Mouse (Mus musculus): ENCODE measurements around the gene Nrxn2. TPM values are rescaled to one million over a fixed set of nuclear protein-coding genes. Genes with fewer than 3 reads are reported as not detected.

Nrxn2 gene
- total and polyA plus RNA-seq, 3 experiments, result 0.03 to 0.16 TPM; not detected in 1

GRCm38 (mm10) chr19:6543518-6543917 lies 125.0 kb downstream of the Nrxn2 start:
- ATAC-seq (ENCODE audit: extremely low read depth, insufficient number of reproducible peaks, low FRiP score, poor library complexity, severe bottlenecking) (no peak), DNase-seq (ENCODE audit: low spot score) (no peak)
- no peak overlapping the region for H3K4me3 ChIP-seq (ENCODE audit: low read depth, low read length)
- no peaks in the 10 kb centered on the region for H3K4me1 ChIP-seq (ENCODE audit: insufficient read depth, low read depth, low read length)
- H3K27me3 ChIP-seq (ENCODE audit: insufficient read depth, low read length), result peaks cover 4% of the 10 kb centered on the region; the same call in 1 of the 2 replicates
- TF ChIP-seq GATA2 (IDR thresholded peaks at IDR 0.05; ENCODE audit: borderline replicate concordance, low read depth, low read length), result no peak
- no peak for TF ChIP-seq CTCF (IDR thresholded peaks at IDR 0.05; ENCODE audit: low read depth, low read length)
- TF ChIP-seq POLR2AphosphoS5 (IDR thresholded peaks at IDR 0.05; ENCODE audit: insufficient replicate concordance, low read depth, low read length), result no peak
- TF ChIP-seq GATA1 (IDR thresholded peaks at IDR 0.05; ENCODE audit: borderline replicate concordance, low read length), result no peak
- TF ChIP-seq TAL1 (conservative IDR thresholded peaks at IDR 0.05; ENCODE audit: low read depth, low read length), result no peak
- no peaks in the 10 kb centered on the region for H3K36me3 ChIP-seq (replicated peaks)
- H3K9me3 ChIP-seq (replicated peaks), result no peaks in the 10 kb centered on the region

GRCm38 (mm10) chr19:6544712-6545111 lies 126.2 kb downstream of the Nrxn2 start:
- no peaks in the 10 kb centered on the region for H3K4me1 ChIP-seq (ENCODE audit: insufficient read depth, low read depth, low read length)
- no peak overlapping the region for H3K4me3 ChIP-seq (ENCODE audit: low read depth, low read length)
- H3K36me3 ChIP-seq (replicated peaks), result no peaks in the 10 kb centered on the region
- ATAC-seq (ENCODE audit: extremely low read depth, insufficient number of reproducible peaks, low FRiP score, poor library complexity, severe bottlenecking) (no peak), DNase-seq (ENCODE audit: low spot score) (no peak)
- peaks cover 6% of the 10 kb centered on the region; the same call in 1 of the 2 replicates for H3K27me3 ChIP-seq (ENCODE audit: insufficient read depth, low read length)
- H3K9me3 ChIP-seq (replicated peaks), result no peaks in the 10 kb centered on the region
- TF ChIP-seq GATA1 (IDR thresholded peaks at IDR 0.05; ENCODE audit: borderline replicate concordance, low read length), result no peak
- no peak for TF ChIP-seq POLR2AphosphoS5 (IDR thresholded peaks at IDR 0.05; ENCODE audit: insufficient replicate concordance, low read depth, low read length)
- TF ChIP-seq TAL1 (conservative IDR thresholded peaks at IDR 0.05; ENCODE audit: low read depth, low read length), result no peak
- no peak for TF ChIP-seq GATA2 (IDR thresholded peaks at IDR 0.05; ENCODE audit: borderline replicate concordance, low read depth, low read length)
- TF ChIP-seq CTCF (IDR thresholded peaks at IDR 0.05; ENCODE audit: low read depth, low read length), result no peak

- TF ChIP-seq GATA2 (IDR thresholded peaks at IDR 0.05; ENCODE audit: borderline replicate concordance, low read depth, low read length) (no peak), CTCF (IDR thresholded peaks at IDR 0.05; ENCODE audit: low read depth, low read length) (no peak), TAL1 (conservative IDR thresholded peaks at IDR 0.05; ENCODE audit: low read depth, low read length) (no peak), GATA1 (IDR thresholded peaks at IDR 0.05; ENCODE audit: borderline replicate concordance, low read length) (no peak), POLR2AphosphoS5 (IDR thresholded peaks at IDR 0.05; ENCODE audit: insufficient replicate concordance, low read depth, low read length) (no peak)
- Histone ChIP-seq H3K9me3 (replicated peaks) (no peaks in the 10 kb centered on the region), H3K27me3 (ENCODE audit: insufficient read depth, low read length) (peaks cover 6% of the 10 kb centered on the region; the same call in 1 of the 2 replicates), H3K36me3 (replicated peaks) (no peaks in the 10 kb centered on the region), H3K4me3 (ENCODE audit: low read depth, low read length) (no peak overlapping the region), H3K4me1 (ENCODE audit: insufficient read depth, low read depth, low read length) (no peaks in the 10 kb centered on the region)
- ATAC-seq (ENCODE audit: extremely low read depth, insufficient number of reproducible peaks, low FRiP score, poor library complexity, severe bottlenecking) (no peak), DNase-seq (ENCODE audit: low spot score) (no peak)
These were observed 127.0 kb downstream of the Nrxn2 start for GRCm38 (mm10) chr19:6545481-6545880.

- Histone ChIP-seq H3K4me1 (ENCODE audit: insufficient read depth, low read depth, low read length) (no peaks in the 10 kb centered on the region), H3K9me3 (replicated peaks) (no peaks in the 10 kb centered on the region), H3K27me3 (ENCODE audit: insufficient read depth, low read length) (peaks cover 6% of the 10 kb centered on the region; the same call in 1 of the 2 replicates), H3K4me3 (ENCODE audit: low read depth, low read length) (no peak overlapping the region), H3K36me3 (replicated peaks) (no peaks in the 10 kb centered on the region)
- ATAC-seq (ENCODE audit: extremely low read depth, insufficient number of reproducible peaks, low FRiP score, poor library complexity, severe bottlenecking), result no peak
- TF ChIP-seq GATA1 (IDR thresholded peaks at IDR 0.05; ENCODE audit: borderline replicate concordance, low read length), result no peak
- no peak for TF ChIP-seq TAL1 (conservative IDR thresholded peaks at IDR 0.05; ENCODE audit: low read depth, low read length)
- TF ChIP-seq CTCF (IDR thresholded peaks at IDR 0.05; ENCODE audit: low read depth, low read length), result no peak
- TF ChIP-seq GATA2 (IDR thresholded peaks at IDR 0.05; ENCODE audit: borderline replicate concordance, low read depth, low read length), result no peak
- no peak for TF ChIP-seq POLR2AphosphoS5 (IDR thresholded peaks at IDR 0.05; ENCODE audit: insufficient replicate concordance, low read depth, low read length)
- no peak for DNase-seq (ENCODE audit: low spot score)
These were observed 127.6 kb downstream of the Nrxn2 start for GRCm38 (mm10) chr19:6546096-6546495.

GRCm38 (mm10) chr19:6547801-6548200 lies 129.3 kb downstream of the Nrxn2 start:
- peaks cover 6% of the 10 kb centered on the region; the same call in 1 of the 2 replicates for H3K27me3 ChIP-seq (ENCODE audit: insufficient read depth, low read length)
- no peak for TF ChIP-seq POLR2AphosphoS5 (IDR thresholded peaks at IDR 0.05; ENCODE audit: insufficient replicate concordance, low read depth, low read length)
- no peak for TF ChIP-seq CTCF (IDR thresholded peaks at IDR 0.05; ENCODE audit: low read depth, low read length)
- TF ChIP-seq GATA1 (IDR thresholded peaks at IDR 0.05; ENCODE audit: borderline replicate concordance, low read length), result no peak
- no peak for TF ChIP-seq GATA2 (IDR thresholded peaks at IDR 0.05; ENCODE audit: borderline replicate concordance, low read depth, low read length)
- TF ChIP-seq TAL1 (conservative IDR thresholded peaks at IDR 0.05; ENCODE audit: low read depth, low read length), result no peak
- no peaks in the 10 kb centered on the region for H3K4me1 ChIP-seq (ENCODE audit: insufficient read depth, low read depth, low read length)
- no peak for DNase-seq (ENCODE audit: low spot score)
- ATAC-seq (ENCODE audit: extremely low read depth, insufficient number of reproducible peaks, low FRiP score, poor library complexity, severe bottlenecking), result no peak
- no peak overlapping the region for H3K4me3 ChIP-seq (ENCODE audit: low read depth, low read length)
- H3K9me3 ChIP-seq (replicated peaks), result no peaks in the 10 kb centered on the region
- no peaks in the 10 kb centered on the region for H3K36me3 ChIP-seq (replicated peaks)

- Histone ChIP-seq H3K36me3 (replicated peaks) (no peaks in the 10 kb centered on the region), H3K4me3 (ENCODE audit: low read depth, low read length) (no peak overlapping the region), H3K4me1 (ENCODE audit: insufficient read depth, low read depth, low read length) (no peaks in the 10 kb centered on the region), H3K27me3 (ENCODE audit: insufficient read depth, low read length) (peaks cover 6% of the 10 kb centered on the region; the same call in 1 of the 2 replicates), H3K9me3 (replicated peaks) (no peaks in the 10 kb centered on the region)
- no peak for DNase-seq (ENCODE audit: low spot score)
- TF ChIP-seq TAL1 (conservative IDR thresholded peaks at IDR 0.05; ENCODE audit: low read depth, low read length) (no peak), CTCF (IDR thresholded peaks at IDR 0.05; ENCODE audit: low read depth, low read length) (no peak), POLR2AphosphoS5 (IDR thresholded peaks at IDR 0.05; ENCODE audit: insufficient replicate concordance, low read depth, low read length) (no peak), GATA1 (IDR thresholded peaks at IDR 0.05; ENCODE audit: borderline replicate concordance, low read length) (no peak)
- ATAC-seq (ENCODE audit: extremely low read depth, insufficient number of reproducible peaks, low FRiP score, poor library complexity, severe bottlenecking), result no peak
These were observed 130.2 kb downstream of the Nrxn2 start for GRCm38 (mm10) chr19:6548431-6549410.

All from G1E (cell line).